Mouse (Mus musculus) MEL (cell line): Measurements from ENCODE around the gene Shbg. TPM values are rescaled to one million over a fixed set of nuclear protein-coding genes. Genes with fewer than 3 reads are reported as not detected.
A peak's percentile ranks its signal among the peaks of the same experiment; 100 is the strongest.
"Not testable (repeated sequence)": the region's sequence is repeated elsewhere in the genome, so short reads cannot be mapped to it uniquely, and the experiment has no call there.

ENCODE experiments used
- DNase-seq: peaks from one replicate; pipeline ENCODE4 v3.0.0; 2011; ENCODE audit warnings: low read depth, low spot score
- H3K27ac ChIP-seq: 2 replicates; pipeline ENCODE4 v1.5.1; 2012; ENCODE audit warnings: low read depth, mild to moderate bottlenecking, control low read depth, low read length, moderate library complexity; ENCODE audit not compliant: control insufficient read depth
- H3K27me3 ChIP-seq, 2 experiments: fragments of 150-350 bp in 1 of 2; sonication (generic) in 1 of 2; 2 replicates each; pipeline ENCODE4 v1.6.1; 2012; ENCODE audit warnings: low read length in 2 of 2, mild to moderate bottlenecking in 2 of 2, improper control_type of control experiment in 1 of 2, moderate library complexity in 1 of 2; ENCODE audit not compliant: insufficient read depth in 2 of 2, control insufficient read depth in 1 of 2
- H3K36me3 ChIP-seq, 2 experiments: 2 replicates each; pipeline ENCODE4 v1.6.1; 2012 to 2014; ENCODE audit warnings: low read length in 2 of 2, improper control_type of control experiment in 1 of 2, inconsistent platforms in 1 of 2, mild to moderate bottlenecking in 1 of 2; ENCODE audit not compliant: insufficient read depth in 2 of 2, control insufficient read depth in 1 of 2
- H3K4me1 ChIP-seq, 2 experiments: fragments of 150-350 bp in 1 of 2; sonication (generic) in 1 of 2; 2 replicates each; pipeline ENCODE4 v1.6.1; 2012; ENCODE audit warnings: low read length in 2 of 2, improper control_type of control experiment in 1 of 2, mild to moderate bottlenecking in 1 of 2; ENCODE audit not compliant: insufficient read depth in 2 of 2, control insufficient read depth in 1 of 2
- H3K4me3 ChIP-seq, 2 experiments: fragments of 150-350 bp in 1 of 2; sonication (generic) in 1 of 2; 2 replicates each; pipeline ENCODE4 v1.5.1; 2012; ENCODE audit warnings: low read depth in 2 of 2, low read length in 2 of 2, mild to moderate bottlenecking in 2 of 2, moderate library complexity in 2 of 2, control low read depth in 1 of 2, improper control_type of control experiment in 1 of 2; ENCODE audit not compliant: control insufficient read depth in 1 of 2, insufficient read depth in 1 of 2
- H3K79me2 ChIP-seq: 2 replicates; pipeline ENCODE4 v1.6.1; 2012; ENCODE audit warnings: mild to moderate bottlenecking, low read length, moderate library complexity; ENCODE audit not compliant: control insufficient read depth, poor library complexity, insufficient read depth
- H3K9ac ChIP-seq: 2 replicates; pipeline ENCODE4 v1.6.1; 2012; ENCODE audit warnings: low read depth, mild to moderate bottlenecking, control low read depth, low read length, moderate library complexity; ENCODE audit not compliant: control insufficient read depth, poor library complexity, severe bottlenecking
- H3K9me3 ChIP-seq: fragments of 150-350 bp; sonication (generic); replicated peaks from 2 replicates; pipeline ENCODE4 v1.6.1; 2012; ENCODE audit warnings: mild to moderate bottlenecking, low read length, improper control_type of control experiment, moderate library complexity; ENCODE audit not compliant: insufficient read depth
- CHD2 ChIP-seq: IDR thresholded peaks from 2 replicates; pipeline ENCODE4 v1.6.1; 2011; ENCODE audit warnings: low read length, improper control_type of control experiment
- CTCF ChIP-seq, 3 experiments: IDR thresholded peaks in 2 of 3; conservative IDR thresholded peaks in 1 of 3; 2 replicates each; pipeline ENCODE4 v1.5.1; 2011 to 2012; ENCODE audit warnings: low read length in 3 of 3, low read depth in 2 of 3, mild to moderate bottlenecking in 2 of 3, improper control_type of control experiment in 1 of 3, inconsistent platforms in 1 of 3, mixed read lengths in 1 of 3, moderate library complexity in 1 of 3; ENCODE audit not compliant: control insufficient read depth in 1 of 3, insufficient read depth in 1 of 3, poor library complexity in 1 of 3, severe bottlenecking in 1 of 3
- E2F4 ChIP-seq: IDR thresholded peaks from 2 replicates; pipeline ENCODE4 v1.6.1; 2011; ENCODE audit warnings: low read depth, low read length, improper control_type of control experiment, borderline replicate concordance
- ELF1 ChIP-seq: IDR thresholded peaks from 2 replicates; pipeline ENCODE4 v1.6.1; 2014; ENCODE audit warnings: low read depth, mild to moderate bottlenecking, inconsistent platforms, low read length, improper control_type of control experiment, moderate library complexity
- EP300 ChIP-seq, 2 experiments: IDR thresholded peaks; 2 replicates each; pipeline ENCODE4 v1.6.1; 2011; ENCODE audit warnings: improper control_type of control experiment in 2 of 2, low read length in 2 of 2, low read depth in 1 of 2, mild to moderate bottlenecking in 1 of 2
- ETS1 ChIP-seq: IDR thresholded peaks from 2 replicates; pipeline ENCODE4 v1.6.1; 2012; ENCODE audit warnings: low read depth, mild to moderate bottlenecking, inconsistent platforms, low read length, improper control_type of control experiment, moderate library complexity
- HCFC1 ChIP-seq: IDR thresholded peaks from 2 replicates; pipeline ENCODE4 v1.6.1; 2012; ENCODE audit warnings: low read depth, mild to moderate bottlenecking, inconsistent platforms, low read length, improper control_type of control experiment, moderate library complexity
- JUND ChIP-seq: IDR thresholded peaks from 2 replicates; pipeline ENCODE4 v1.6.1; 2011; ENCODE audit warnings: low read depth, mild to moderate bottlenecking, improper control_type of control experiment, low read length
- MAX ChIP-seq: IDR thresholded peaks from 2 replicates; pipeline ENCODE4 v1.6.1; 2011; ENCODE audit warnings: low read length, improper control_type of control experiment
- MEF2A ChIP-seq: IDR thresholded peaks from 2 replicates; pipeline ENCODE4 v1.6.1; 2014; ENCODE audit warnings: low read depth, mild to moderate bottlenecking, inconsistent platforms, low read length, improper control_type of control experiment; ENCODE audit not compliant: poor library complexity, insufficient replicate concordance, severe bottlenecking; ENCODE audit errors: extremely low read depth
- NRF1 ChIP-seq: IDR thresholded peaks from 2 replicates; pipeline ENCODE4 v1.6.1; 2014; ENCODE audit warnings: low read depth, mild to moderate bottlenecking, inconsistent platforms, low read length, improper control_type of control experiment, moderate library complexity; ENCODE audit not compliant: poor library complexity, insufficient read depth, severe bottlenecking
- POLR2A ChIP-seq, 2 experiments: IDR thresholded peaks; 2 replicates each; pipeline ENCODE4 v1.6.1; 2011 to 2012; ENCODE audit warnings: low read length in 2 of 2, mild to moderate bottlenecking in 2 of 2, control low read depth in 1 of 2, improper control_type of control experiment in 1 of 2, low read depth in 1 of 2, moderate library complexity in 1 of 2; ENCODE audit not compliant: control insufficient read depth in 1 of 2, insufficient read depth in 1 of 2, poor library complexity in 1 of 2
- POLR2AphosphoS5 ChIP-seq: IDR thresholded peaks from 2 replicates; pipeline ENCODE4 v1.6.1; 2012; ENCODE audit warnings: low read depth, borderline replicate concordance, mild to moderate bottlenecking, inconsistent platforms, low read length, moderate library complexity, mixed read lengths
- RAD21 ChIP-seq: IDR thresholded peaks from 2 replicates; pipeline ENCODE4 v1.6.1; 2011; ENCODE audit warnings: mild to moderate bottlenecking, low read depth, low read length, improper control_type of control experiment
- SIN3A ChIP-seq: IDR thresholded peaks from 2 replicates; pipeline ENCODE4 v1.6.1; 2012; ENCODE audit warnings: low read length, improper control_type of control experiment, inconsistent platforms
- SMC3 ChIP-seq: IDR thresholded peaks from 2 replicates; pipeline ENCODE4 v1.6.1; 2011; ENCODE audit warnings: low read depth, low read length, improper control_type of control experiment
- TBP ChIP-seq: IDR thresholded peaks from 2 replicates; pipeline ENCODE4 v1.8.0; 2011; ENCODE audit warnings: low read depth, low read length, improper control_type of control experiment
- TCF12 ChIP-seq: IDR thresholded peaks from 2 replicates; pipeline ENCODE4 v1.6.1; 2014; ENCODE audit warnings: low read depth, mild to moderate bottlenecking, inconsistent platforms, low read length, improper control_type of control experiment, moderate library complexity
- USF2 ChIP-seq, 2 experiments: IDR thresholded peaks; 2 replicates each; pipeline ENCODE4 v1.6.1; 2011 to 2012; ENCODE audit warnings: improper control_type of control experiment in 2 of 2, low read length in 2 of 2, borderline replicate concordance in 1 of 2, inconsistent platforms in 1 of 2, low read depth in 1 of 2, mild to moderate bottlenecking in 1 of 2; ENCODE audit not compliant: insufficient read depth in 1 of 2
- ZC3H11A ChIP-seq: IDR thresholded peaks from 2 replicates; pipeline ENCODE4 v1.6.1; 2012; ENCODE audit warnings: low read depth, mild to moderate bottlenecking, inconsistent platforms, low read length, improper control_type of control experiment
- ZKSCAN1 ChIP-seq: IDR thresholded peaks from 2 replicates; pipeline ENCODE4 v1.6.1; 2012; ENCODE audit warnings: low read depth, mild to moderate bottlenecking, inconsistent platforms, low read length, improper control_type of control experiment, moderate library complexity
- ZMIZ1 ChIP-seq: IDR thresholded peaks from 2 replicates; pipeline ENCODE4 v1.6.1; 2012; ENCODE audit warnings: low read depth, mild to moderate bottlenecking, inconsistent platforms, low read length, improper control_type of control experiment, moderate library complexity
- ZNF384 ChIP-seq: IDR thresholded peaks from 2 replicates; pipeline ENCODE4 v1.6.1; 2012; ENCODE audit warnings: low read depth, mild to moderate bottlenecking, inconsistent platforms, low read length, improper control_type of control experiment
- polyA plus RNA-seq, 2 experiments: library from polyadenylated mRNA; stranded (reverse) in 1 of 2; unstranded in 1 of 2; fragments of >175 nt in 1 of 2; fragments of >200 nt in 1 of 2; gene quantifications; 2 replicates each; pipeline versions ENCODE4 v1.2.1 to v1.2.4; 2012; ENCODE audit warnings: low replicate concordance in 2 of 2, low read depth in 1 of 2; ENCODE audit not compliant: insufficient read length in 2 of 2, insufficient read depth in 1 of 2, missing spikeins in 1 of 2
- total RNA-seq: library from RNA; depleted of rRNA; stranded (reverse); fragments of 300-350 nt; gene quantifications from 2 replicates; pipeline ENCODE4 v1.2.3, GENCODE M21; 2012

The Shbg gene
- total and polyA plus RNA-seq, 3 experiments = not detected

GRCm38 (mm10) chr11:69614257-69614588, 3.5 kb downstream of the Shbg start:
- not testable (repeated sequence) for H3K27me3 ChIP-seq, H3K9ac ChIP-seq, H3K27ac ChIP-seq, H3K79me2 ChIP-seq, H3K9me3 ChIP-seq
- DNase-seq = peak; percentile 48
- Histone ChIP-seq H3K4me3 (peak overlapping the region in 1 of 2 experiments; percentile 45; a peak in 1 of 4 replicates), H3K36me3 (peaks cover 0 to 12% of the 10 kb centered on the region in 2 experiments; a peak in 2 of 4 replicates), H3K4me1 (peaks cover 11 to 14% of the 10 kb centered on the region in 2 experiments)
- TF ChIP-seq TBP (peak; percentile 65), ZNF384 (peak; percentile 74; the same call in 1 of the 2 replicates)

DNA sequence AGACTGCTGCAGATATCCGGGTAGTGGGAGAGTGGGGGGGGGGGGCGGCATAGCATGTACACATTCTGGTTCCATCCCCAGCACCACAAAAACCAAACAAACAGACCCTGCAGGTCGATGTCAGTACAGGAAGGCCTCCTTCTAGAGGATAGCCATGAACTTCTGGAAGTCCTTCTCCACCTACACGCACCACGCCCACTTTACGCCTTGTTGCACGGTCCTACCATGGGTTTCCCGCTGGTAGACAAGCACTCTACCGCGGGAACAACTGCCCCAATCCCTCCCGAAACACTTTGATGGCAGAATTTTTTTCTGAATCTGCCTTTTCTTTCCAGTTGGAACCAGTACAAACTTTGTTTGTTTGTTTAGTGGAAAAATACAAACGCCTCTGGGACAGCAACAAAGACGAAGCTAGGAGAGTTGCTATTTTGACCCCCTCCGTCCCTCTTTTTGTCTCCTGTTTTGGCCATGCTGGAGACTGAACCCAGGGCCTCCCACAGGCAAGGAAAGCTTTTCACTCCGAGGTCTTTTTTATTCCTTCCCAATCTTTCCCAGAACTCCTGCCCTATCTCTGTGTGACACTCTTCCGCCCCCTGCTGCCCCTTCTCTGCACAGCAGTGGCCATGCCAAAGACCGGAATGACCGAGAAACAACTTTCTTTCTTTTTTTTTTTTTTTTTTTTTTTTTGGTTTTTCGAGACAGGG, 4.0 kb downstream of the Shbg start:
- peak overlapping the region; percentile 58 for H3K9ac ChIP-seq
- peak; percentile 83 for DNase-seq
- TF ChIP-seq SIN3A (peak; percentile 21; the same call in 1 of the 2 replicates), CTCF (IDR thresholded peaks at IDR 0.05 in 2 of 3, conservative IDR thresholded peaks at IDR 0.05 in 1 of 3; ENCODE audit: control insufficient read depth in 1 of 3, insufficient read depth in 1 of 3, low read depth in 2 of 3, low read length in 3 of 3, poor library complexity in 1 of 3, severe bottlenecking in 1 of 3) (peak; percentile 66 to 92 (median 81)), POLR2AphosphoS5 (no peak), CHD2 (no peak), SMC3 (peak; percentile 82), ZKSCAN1 (no peak), RAD21 (peak; percentile 82), USF2 (IDR thresholded peaks at IDR 0.05; ENCODE audit: borderline replicate concordance in 1 of 2, insufficient read depth in 1 of 2, low read depth in 1 of 2, low read length in 2 of 2) (no peak), ZNF384 (peak; percentile 95), NRF1 (no peak), JUND (no peak), ELF1 (no peak), ZC3H11A (peak; percentile 88), EP300 (IDR thresholded peaks at IDR 0.05; ENCODE audit: low read depth in 1 of 2, low read length in 2 of 2) (no peak), POLR2A (IDR thresholded peaks at IDR 0.05; ENCODE audit: control insufficient read depth in 1 of 2, insufficient read depth in 1 of 2, low read depth in 1 of 2, low read length in 2 of 2, poor library complexity in 1 of 2) (no peak), ETS1 (no peak), E2F4 (no peak), MAX (no peak), ZMIZ1 (no peak), MEF2A (no peak), HCFC1 (peak; percentile 59; the same call in 1 of the 2 replicates), TCF12 (no peak)
- no peaks in the 10 kb centered on the region for H3K9me3 ChIP-seq
- H3K4me1 ChIP-seq = peaks cover 14 to 19% of the 10 kb centered on the region in 2 experiments
- no peak overlapping the region for H3K27ac ChIP-seq
- no peaks in the 10 kb centered on the region for H3K79me2 ChIP-seq
- peak overlapping the region; percentile 45 to 77 for H3K4me3 ChIP-seq
- H3K36me3 ChIP-seq = peaks cover 0 to 14% of the 10 kb centered on the region in 2 experiments; a peak in 2 of 4 replicates
- peaks cover 1 to 3% of the 10 kb centered on the region in 2 experiments; a peak in 1 of 4 replicates for H3K27me3 ChIP-seq
